In the genomic region with DNA sequence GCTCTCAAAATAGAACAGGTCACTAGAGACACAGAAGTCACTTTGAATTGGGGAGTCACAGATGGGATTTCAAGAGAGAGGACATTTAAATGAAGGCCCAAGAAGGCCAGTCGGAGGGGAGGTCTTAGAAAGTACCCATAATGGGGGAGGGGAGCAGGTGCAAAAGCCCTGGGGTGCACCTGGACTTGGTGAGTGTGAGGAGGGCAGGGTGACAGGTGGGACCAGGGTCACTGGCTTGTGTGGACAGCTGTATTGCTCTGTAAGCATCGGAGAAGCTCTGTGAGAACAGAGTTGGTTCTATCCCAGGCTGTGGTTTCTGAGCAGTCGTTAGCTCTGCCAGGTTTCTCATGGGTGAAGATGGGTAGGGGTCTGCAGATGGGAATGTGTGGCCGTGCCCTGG, we compare ENCODE assay signal across 9 mouse cellular contexts. TPM values are rescaled to one million over a fixed set of nuclear protein-coding genes. Genes with fewer than 3 reads are reported as not detected.
DNase-seq lines count a peak whose midpoint lies in the region; ATAC-seq and TF ChIP-seq lines count a peak whose summit lies in the region.
"Had no signal": no experiment of that assay in that cellular context is flagged by ENCODE, and none has a peak within 500 bp of the region (broad histone marks: within the 10 kb centered on the region; RNA-seq: fewer than 3 reads in every experiment).

No protein-coding gene starts in this region.

- TF ChIP-seq POLR2A in liver, adult 2 months (IDR thresholded peaks at IDR 0.05; ENCODE audit: extremely low read depth, insufficient read depth, low read length) = no peak
- no peak for TF ChIP-seq POLR2A in olfactory bulb, adult 2 months (IDR thresholded peaks at IDR 0.05; ENCODE audit: insufficient read depth, low read depth, low read length)

- no peak for ATAC-seq in forebrain, embryonic 15.5 days (replicated peaks)
- no peak for ATAC-seq in liver, embryonic 12.5 days
- no peak for ATAC-seq in megakaryocyte-erythroid progenitor cell, adult 5-6 weeks (replicated peaks; ENCODE audit: low FRiP score, low TSS enrichment, poor library complexity, severe bottlenecking)

- H3K4me3 ChIP-seq in liver, adult 2 months (ENCODE audit: insufficient read depth, low read depth, low read length) = no peak overlapping the region
- no peak overlapping the region for H3K4me3 ChIP-seq in forebrain, embryonic 15.5 days
- H3K4me3 ChIP-seq in liver, embryonic 12.5 days = no peak overlapping the region
- no peak overlapping the region for H3K4me3 ChIP-seq in olfactory bulb, adult 2 months (ENCODE audit: insufficient read depth, low read depth, low read length)

- H3K9me3 ChIP-seq in forebrain, embryonic 15.5 days = no peaks in the 10 kb centered on the region
- H3K9me3 ChIP-seq in liver, embryonic 12.5 days (replicated peaks) = no peaks in the 10 kb centered on the region

- H3K9ac ChIP-seq in liver, adult 2 months (ENCODE audit: low read depth, low read length) = no peak overlapping the region
- H3K9ac ChIP-seq in forebrain, embryonic 15.5 days (replicated peaks) = no peak overlapping the region
- H3K9ac ChIP-seq in liver, embryonic 12.5 days = no peak overlapping the region; the same call in 1 of the 2 replicates

- peak overlapping the region; percentile 8; the same call in 1 of the 2 replicates for H3K27ac ChIP-seq in liver, adult 2 months (replicated peaks; ENCODE audit: insufficient read depth, low read depth, low read length)
- peak overlapping the region; percentile 96 for H3K27ac ChIP-seq in forebrain, embryonic 15.5 days (replicated peaks)
- peak overlapping the region; percentile 52 for H3K27ac ChIP-seq in liver, embryonic 12.5 days
- peak overlapping the region; percentile 22 for H3K27ac ChIP-seq in olfactory bulb, adult 2 months (ENCODE audit: insufficient read depth, low read depth, low read length)
- H3K27ac ChIP-seq: macrophage had no signal

- 84% methylated on average over 4 of the region's 4 CpGs for WGBS in liver, adult 2 months
- 55% methylated on average over 4 of the region's 4 CpGs for WGBS in forebrain, embryonic 15.5 days
- 63% methylated on average over 4 of the region's 4 CpGs for WGBS in liver, embryonic 12.5 days (ENCODE audit: insufficient replicate concordance)
- 69% methylated on average over 4 of the region's 4 CpGs for WGBS in olfactory bulb, adult 2 months

- H3K36me3 ChIP-seq in liver, adult 2 months (ENCODE audit: control insufficient read depth, insufficient read depth, low read length) = no peaks in the 10 kb centered on the region
- no peaks in the 10 kb centered on the region for H3K36me3 ChIP-seq in forebrain, embryonic 15.5 days
- peaks cover 98% of the 10 kb centered on the region for H3K36me3 ChIP-seq in liver, embryonic 12.5 days

- no peaks in the 10 kb centered on the region for H3K79me2 ChIP-seq in liver, adult 2 months (ENCODE audit: control insufficient read depth, insufficient read depth, low read length)

- DNase-seq in liver, adult 2 months (ENCODE audit: extremely low read depth, low read depth, low spot score) = no peak
- DNase-seq in liver = no peak
- no peak for DNase-seq in gastrocnemius, postnatal 36 days
- DNase-seq in layer of hippocampus, adult 11-12 months (ENCODE audit: low spot score) = no peak

- no peak overlapping the region for H3K4me2 ChIP-seq in forebrain, embryonic 15.5 days (replicated peaks)
- H3K4me2 ChIP-seq in liver, embryonic 12.5 days = peak overlapping the region; percentile 32

- no peaks in the 10 kb centered on the region for H3K27me3 ChIP-seq in liver, adult 2 months (ENCODE audit: control insufficient read depth, insufficient read depth, low read length)
- H3K27me3 ChIP-seq in forebrain, embryonic 15.5 days = no peaks in the 10 kb centered on the region
- no peaks in the 10 kb centered on the region for H3K27me3 ChIP-seq in liver, embryonic 12.5 days (replicated peaks)

- TF ChIP-seq CTCF in liver, adult 2 months (IDR thresholded peaks at IDR 0.05; ENCODE audit: low read depth, low read length) = no peak
- no peak for TF ChIP-seq CTCF in olfactory bulb, adult 2 months (IDR thresholded peaks at IDR 0.05; ENCODE audit: insufficient read depth, low read depth, low read length)

- intact Hi-C loops in gastrocnemius, postnatal 36 days (cut with DNase I) = no loop called here

- 0 out of 2 replicates have a peak, but pooled peaks cover 5% of the 10 kb centered on the region for H3K4me1 ChIP-seq in liver, adult 2 months (ENCODE audit: control insufficient read depth, insufficient read depth, low read length)
- H3K4me1 ChIP-seq in forebrain, embryonic 15.5 days = peaks cover 59% of the 10 kb centered on the region
- peaks cover 100% of the 10 kb centered on the region for H3K4me1 ChIP-seq in liver, embryonic 12.5 days
- peaks cover 78% of the 10 kb centered on the region for H3K4me1 ChIP-seq in olfactory bulb, adult 2 months (ENCODE audit: control insufficient read depth, insufficient read depth, low read length)

RNA-seq across cellular contexts. Expression of a gene that starts 17.5 kb away (rescaled TPM):
- 0.55 and 2.3 TPM in 2 replicates for total RNA-seq in liver, adult 2 months (2014; rRNA removed)
- polyA plus RNA-seq in liver, adult 2 months (2012; rRNA removed) = 3.0 and 4.2 TPM in 2 replicates
- 135 and 140 TPM in 2 replicates for polyA plus RNA-seq in forebrain, embryonic 15.5 days (2015; fragmentation: Nextera tagmentation; extraction: Ambion mirVana)
- polyA plus RNA-seq in liver, embryonic 12.5 days (2016; fragmentation: Nextera tagmentation; extraction: Ambion mirVana) = 78.5 and 80.9 TPM in 2 replicates
- not detected in 2 replicates for polyA plus RNA-seq in olfactory bulb, adult 2 months (2012; ENCODE audit: insufficient read depth, insufficient read length, low replicate concordance, missing spikeins)
- total RNA-seq in gastrocnemius, postnatal 36 days (2021) = 10 to 100 TPM; 20.9 to 25.5 TPM
- 150 and 156 TPM in 2 replicates for total RNA-seq in megakaryocyte-erythroid progenitor cell, adult 5-6 weeks (2014; fragmentation: Nextera tagmentation)
- 85.4 and 123 TPM in 2 replicates for total RNA-seq in megakaryocyte-erythroid progenitor cell, adult 5-6 weeks (2017)

RNA-seq across cellular contexts. Expression of a gene that starts 25.5 kb away (rescaled TPM):
- total RNA-seq in liver, adult 2 months (2014; rRNA removed) = 3.0 and 5.0 TPM in 2 replicates
- 4.4 and 8.5 TPM in 2 replicates for polyA plus RNA-seq in liver, adult 2 months (2012; rRNA removed)
- polyA plus RNA-seq in forebrain, embryonic 15.5 days (2015; fragmentation: Nextera tagmentation; extraction: Ambion mirVana) = 1.0 and 1.2 TPM in 2 replicates
- polyA plus RNA-seq in liver, embryonic 12.5 days (2016; fragmentation: Nextera tagmentation; extraction: Ambion mirVana) = 7.9 and 8.7 TPM in 2 replicates
- polyA plus RNA-seq in olfactory bulb, adult 2 months (2012; ENCODE audit: insufficient read depth, insufficient read length, low replicate concordance, missing spikeins) = not detected in 2 replicates
- total RNA-seq in gastrocnemius, postnatal 36 days (2021) = under 1 TPM; 0.20 to 0.52 TPM
- 30.9 and 44.1 TPM in 2 replicates for total RNA-seq in megakaryocyte-erythroid progenitor cell, adult 5-6 weeks (2014; fragmentation: Nextera tagmentation)
- 20.4 and 46.4 TPM in 2 replicates for total RNA-seq in megakaryocyte-erythroid progenitor cell, adult 5-6 weeks (2017)

Comparison
In these comparisons a context has a peak if more than half of its experiments do, and no peak if none do; other contexts are left out.
1. RNA of a gene that starts 17.5 kb away (polyA plus RNA-seq): not detected in olfactory bulb, adult 2 months, 135 to 140 TPM in forebrain, embryonic 15.5 days and 78.5 to 80.9 TPM in liver, embryonic 12.5 days; 3.0 to 4.2 TPM in liver, adult 2 months; every median in the first group is over 10 times any median in the second.
2. H3K27ac ChIP-seq: peak in every context shown above with its lines; median percentile 96 in forebrain, embryonic 15.5 days; 52 in liver, embryonic 12.5 days; 22 in olfactory bulb, adult 2 months; 8 in liver, adult 2 months.